Mouse (Mus musculus) kidney, adult 2 months (tissue): ENCODE results near the gene Pdlim3.

Source experiments
- CTCF ChIP-seq: fragments of 200-500 bp; conservative IDR thresholded peaks from 2 replicates; pipeline ENCODE4 v1.5.1; 2011; ENCODE audit warnings: low read depth, mild to moderate bottlenecking, control low read depth, low read length, moderate library complexity, mixed read lengths; ENCODE audit not compliant: insufficient read depth, insufficient read length
- POLR2A ChIP-seq: fragments of 200-500 bp; IDR thresholded peaks from one replicate; pipeline ENCODE4 v1.6.1; 2011; ENCODE audit warnings: low read depth, low read length, control low read depth

GRCm38 (mm10) chr8:45876397-45876796 is 8.9 kb upstream of the Pdlim3 start:
- TF ChIP-seq POLR2A (no peak), CTCF (no peak)
